Mouse (Mus musculus) common myeloid progenitor, adult 5-6 weeks (primary cell): Measurements from ENCODE around the gene Tyr. TPM values are rescaled to one million over a fixed set of nuclear protein-coding genes. Genes with fewer than 3 reads are reported as not detected.
A peak's percentile ranks its signal among the peaks of the same experiment; 100 is the strongest.

Source experiments
- ATAC-seq: replicated peaks from 2 replicates; pipeline ENCODE4 v1.8.0; 2016; ENCODE audit warnings: low read depth, mild to moderate bottlenecking, moderate TSS enrichment, inconsistent platforms; ENCODE audit not compliant: poor library complexity, severe bottlenecking
- total RNA-seq: library from RNA; stranded (forward); fragments of 200-1000, 187-1606 nt; gene quantifications from 2 replicates; pipeline ENCODE4 v1.2.3, GENCODE M21; 2017

Tyr gene
- total RNA-seq = not detected in 2 replicates

GRCm38 (mm10) chr7:87493412-87493811, at the start of gene Tyr:
Gene Tyr, minus strand, starts transcription at chr7:87493512.
- no peak for ATAC-seq

- ATAC-seq = no peak
Observed at GRCm38 (mm10) chr7:87539031-87539430, 45.7 kb upstream of the Tyr start.

- ATAC-seq = no peak
Observed at GRCm38 (mm10) chr7:87494124-87494682, 891 bp upstream of the Tyr start.

GRCm38 (mm10) chr7:87488024-87488423, 5.3 kb downstream of the Tyr start:
- ATAC-seq = no peak

- ATAC-seq = no peak
Observed at GRCm38 (mm10) chr7:87413271-87413670, 80.0 kb downstream of the Tyr start.

- 0 out of 2 replicates have a peak, but pooled peaks have one; percentile 52 for ATAC-seq
Observed at GRCm38 (mm10) chr7:87411373-87411772, 81.9 kb downstream of the Tyr start.

GRCm38 (mm10) chr7:87397023-87397422, 96.3 kb downstream of the Tyr start:
- ATAC-seq = no peak

- ATAC-seq = no peak
Observed at GRCm38 (mm10) chr7:87374935-87375334, 118.4 kb downstream of the Tyr start.

Other genes with a start within 250 kb of the Tyr start
- not detected in 2 replicates for gene Nox4, start 247.4 kb downstream of the Tyr start, total RNA-seq
- gene Grm5, start 90.7 kb upstream of the Tyr start, total RNA-seq = not detected in 2 replicates